Mouse (Mus musculus): ENCODE results near the gene Slc22a2. TPM values are rescaled to one million over a fixed set of nuclear protein-coding genes. Genes with fewer than 3 reads are reported as not detected.
"Not testable (repeated sequence)": the region's sequence is repeated elsewhere in the genome, so short reads cannot be mapped to it uniquely, and the experiment has no call there.

Slc22a2 gene
- polyA plus RNA-seq (2015; fragmentation: Nextera tagmentation; extraction: Ambion mirVana), result 1.1 and 1.2 TPM in 2 replicates

- no peak within 1 kb of the TSS for H3K9ac ChIP-seq (replicated peaks)
- no peaks in the 10 kb centered on the region for H3K27me3 ChIP-seq
- WGBS, result 86% methylated on average over 10 of the region's 10 CpGs
- ATAC-seq, result no peak
- H3K9me3 ChIP-seq, result no peaks in the 10 kb centered on the region
- no peaks in the 10 kb centered on the region for H3K36me3 ChIP-seq
- H3K4me2 ChIP-seq (replicated peaks), result no peak within 1 kb of the TSS
- no peaks in the 10 kb centered on the region for H3K4me1 ChIP-seq (replicated peaks)
- no peak within 1 kb of the TSS for H3K27ac ChIP-seq
- H3K4me3 ChIP-seq (replicated peaks), result no peak within 1 kb of the TSS
Measured at GRCm38 (mm10) chr17:12583991-12584390, at the start of gene Slc22a2. TSS of gene Slc22a2 (plus strand) at chr17:12584132.

- H3K27me3 ChIP-seq, result no peaks in the 10 kb centered on the region
- H3K36me3 ChIP-seq, result no peaks in the 10 kb centered on the region
- ATAC-seq, result no peak
- no peak overlapping the region for H3K9ac ChIP-seq (replicated peaks)
- no peak overlapping the region for H3K27ac ChIP-seq
- peaks cover 4% of the 10 kb centered on the region; the same call in 1 of the 2 replicates for H3K4me1 ChIP-seq (replicated peaks)
- no peak overlapping the region for H3K4me2 ChIP-seq (replicated peaks)
- H3K4me3 ChIP-seq (replicated peaks), result no peak overlapping the region
- 66% methylated on average over 13 of the region's 13 CpGs for WGBS
- H3K9me3 ChIP-seq, result no peaks in the 10 kb centered on the region
Measured at GRCm38 (mm10) chr17:12534353-12535145, 49.4 kb upstream of the Slc22a2 start.

- no peak overlapping the region for H3K9ac ChIP-seq (replicated peaks)
- peaks cover 13% of the 10 kb centered on the region for H3K9me3 ChIP-seq
- H3K4me3 ChIP-seq (replicated peaks), result no peak overlapping the region
- H3K27me3 ChIP-seq, result no peaks in the 10 kb centered on the region
- no peak for ATAC-seq
- no peaks in the 10 kb centered on the region for H3K36me3 ChIP-seq
- no peaks in the 10 kb centered on the region for H3K4me1 ChIP-seq (replicated peaks)
- 85% methylated on average over 4 of the region's 4 CpGs for WGBS
- no peak overlapping the region for H3K27ac ChIP-seq
- no peak overlapping the region for H3K4me2 ChIP-seq (replicated peaks)
Measured at GRCm38 (mm10) chr17:12562215-12562614, 21.7 kb upstream of the Slc22a2 start.

- not testable (repeated sequence) for H3K9me3 ChIP-seq; H3K36me3 ChIP-seq; H3K4me1 ChIP-seq (replicated peaks); H3K4me3 ChIP-seq (replicated peaks); H3K27me3 ChIP-seq; H3K4me2 ChIP-seq (replicated peaks); H3K9ac ChIP-seq (replicated peaks); H3K27ac ChIP-seq; ATAC-seq
- WGBS, result 86% methylated on average over 6 of the region's 6 CpGs
Measured at GRCm38 (mm10) chr17:12564481-12565000, 19.4 kb upstream of the Slc22a2 start.

GRCm38 (mm10) chr17:12565443-12565842 lies 18.5 kb upstream of the Slc22a2 start:
- Histone ChIP-seq H3K4me1 (replicated peaks) (no peaks in the 10 kb centered on the region), H3K9me3 (no peaks in the 10 kb centered on the region), H3K9ac (replicated peaks) (no peak overlapping the region), H3K4me2 (replicated peaks) (no peak overlapping the region), H3K27me3 (no peaks in the 10 kb centered on the region), H3K36me3 (no peaks in the 10 kb centered on the region), H3K4me3 (replicated peaks) (no peak overlapping the region), H3K27ac (no peak overlapping the region)
- ATAC-seq, result no peak
- WGBS, result 96% methylated on average over 6 of the region's 6 CpGs

- Histone ChIP-seq H3K4me2 (replicated peaks) (no peak overlapping the region), H3K4me3 (replicated peaks) (no peak overlapping the region), H3K4me1 (replicated peaks) (no peaks in the 10 kb centered on the region), H3K27ac (no peak overlapping the region), H3K36me3 (no peaks in the 10 kb centered on the region), H3K27me3 (no peaks in the 10 kb centered on the region), H3K9ac (replicated peaks) (no peak overlapping the region), H3K9me3 (no peaks in the 10 kb centered on the region)
- WGBS, result 89% methylated on average over 6 of the region's 6 CpGs
- ATAC-seq, result no peak
Measured at GRCm38 (mm10) chr17:12571316-12571715, 12.6 kb upstream of the Slc22a2 start.

GRCm38 (mm10) chr17:12571924-12572463 lies 11.9 kb upstream of the Slc22a2 start:
- H3K4me1 ChIP-seq (replicated peaks), result no peaks in the 10 kb centered on the region
- H3K4me2 ChIP-seq (replicated peaks), result no peak overlapping the region
- H3K4me3 ChIP-seq (replicated peaks), result no peak overlapping the region
- H3K27ac ChIP-seq, result no peak overlapping the region
- 79% methylated on average over 9 of the region's 9 CpGs for WGBS
- no peaks in the 10 kb centered on the region for H3K27me3 ChIP-seq
- no peak for ATAC-seq
- no peaks in the 10 kb centered on the region for H3K9me3 ChIP-seq
- H3K9ac ChIP-seq (replicated peaks), result no peak overlapping the region
- no peaks in the 10 kb centered on the region for H3K36me3 ChIP-seq

GRCm38 (mm10) chr17:12575391-12575790 lies 8.5 kb upstream of the Slc22a2 start:
- 86% methylated on average over 6 of the region's 6 CpGs for WGBS
- Histone ChIP-seq H3K9ac (replicated peaks) (no peak overlapping the region), H3K4me2 (replicated peaks) (no peak overlapping the region), H3K9me3 (no peaks in the 10 kb centered on the region), H3K27ac (no peak overlapping the region), H3K4me3 (replicated peaks) (no peak overlapping the region), H3K27me3 (no peaks in the 10 kb centered on the region), H3K4me1 (replicated peaks) (no peaks in the 10 kb centered on the region), H3K36me3 (no peaks in the 10 kb centered on the region)
- ATAC-seq, result no peak

GRCm38 (mm10) chr17:12577096-12577495 lies 6.8 kb upstream of the Slc22a2 start:
- no peaks in the 10 kb centered on the region for H3K36me3 ChIP-seq
- H3K4me1 ChIP-seq (replicated peaks), result no peaks in the 10 kb centered on the region
- no peaks in the 10 kb centered on the region for H3K9me3 ChIP-seq
- no peak overlapping the region for H3K9ac ChIP-seq (replicated peaks)
- no peak overlapping the region for H3K27ac ChIP-seq
- no peak overlapping the region for H3K4me2 ChIP-seq (replicated peaks)
- H3K4me3 ChIP-seq (replicated peaks), result no peak overlapping the region
- WGBS, result 92% methylated on average over 7 of the region's 7 CpGs
- no peak for ATAC-seq
- H3K27me3 ChIP-seq, result no peaks in the 10 kb centered on the region

- Histone ChIP-seq H3K4me2 (replicated peaks) (no peak overlapping the region), H3K9me3 (no peaks in the 10 kb centered on the region), H3K9ac (replicated peaks) (no peak overlapping the region), H3K4me3 (replicated peaks) (no peak overlapping the region), H3K27ac (no peak overlapping the region), H3K36me3 (no peaks in the 10 kb centered on the region), H3K4me1 (replicated peaks) (no peaks in the 10 kb centered on the region), H3K27me3 (no peaks in the 10 kb centered on the region)
- ATAC-seq, result no peak
- 83% methylated on average over 2 of the region's 2 CpGs for WGBS
Measured at GRCm38 (mm10) chr17:12585366-12585765, 1.4 kb downstream of the Slc22a2 start.

- H3K27me3 ChIP-seq, result no peaks in the 10 kb centered on the region
- no peak overlapping the region for H3K27ac ChIP-seq
- no peak overlapping the region for H3K4me3 ChIP-seq (replicated peaks)
- WGBS, result 79% methylated on average over 11 of the region's 11 CpGs
- no peak for ATAC-seq
- no peak overlapping the region for H3K4me2 ChIP-seq (replicated peaks)
- no peaks in the 10 kb centered on the region for H3K36me3 ChIP-seq
- H3K9ac ChIP-seq (replicated peaks), result no peak overlapping the region
- H3K4me1 ChIP-seq (replicated peaks), result no peaks in the 10 kb centered on the region
- H3K9me3 ChIP-seq, result no peaks in the 10 kb centered on the region
Measured at GRCm38 (mm10) chr17:12586966-12587365, 3.0 kb downstream of the Slc22a2 start.

- no peaks in the 10 kb centered on the region for H3K9me3 ChIP-seq
- H3K4me2 ChIP-seq (replicated peaks), result no peak overlapping the region
- no peaks in the 10 kb centered on the region for H3K27me3 ChIP-seq
- no peak for ATAC-seq
- 70% methylated on average over 9 of the region's 9 CpGs for WGBS
- H3K36me3 ChIP-seq, result no peaks in the 10 kb centered on the region
- no peak overlapping the region for H3K27ac ChIP-seq
- H3K4me1 ChIP-seq (replicated peaks), result no peaks in the 10 kb centered on the region
- H3K4me3 ChIP-seq (replicated peaks), result no peak overlapping the region
- H3K9ac ChIP-seq (replicated peaks), result no peak overlapping the region
Measured at GRCm38 (mm10) chr17:12588801-12589247, 4.9 kb downstream of the Slc22a2 start.

Data from midbrain, embryonic 13.5 days (tissue).